Comparison of ENCODE assay signal across 14 mouse cellular contexts in the genomic region with DNA sequence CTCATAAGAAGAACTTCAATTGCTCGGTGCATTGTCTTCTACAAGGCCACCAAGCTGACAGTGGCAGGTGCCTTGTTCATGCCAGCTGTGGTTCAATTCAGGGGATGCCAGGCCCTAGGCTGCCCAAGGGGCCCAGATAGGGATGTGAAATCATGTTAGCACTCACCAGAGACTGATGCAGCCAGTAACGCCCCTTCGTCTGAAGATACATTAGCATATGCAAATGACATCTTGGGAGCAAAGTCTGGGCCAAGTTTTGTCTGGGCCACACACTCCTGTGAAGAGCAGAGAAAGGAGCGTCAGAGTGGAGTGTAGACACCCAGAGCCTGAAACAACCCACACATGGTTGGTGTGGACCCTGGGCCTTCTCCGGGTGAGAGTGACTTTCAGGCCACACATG. TPM values are rescaled to one million over a fixed set of nuclear protein-coding genes. Genes with fewer than 3 reads are reported as not detected.
A peak's percentile ranks its signal among the peaks of the same experiment; 100 is the strongest.
DNase-seq lines count a peak whose midpoint lies in the region; ATAC-seq and TF ChIP-seq lines count a peak whose summit lies in the region.
"Had no signal": no experiment of that assay in that cellular context is flagged by ENCODE, and none has a peak within 500 bp of the region (broad histone marks: within the 10 kb centered on the region; RNA-seq: fewer than 3 reads in every experiment).

No protein-coding gene starts in this region.

- H3K4me3 ChIP-seq in midbrain, embryonic 13.5 days (replicated peaks): no peak overlapping the region
- no peak overlapping the region for H3K4me3 ChIP-seq in midbrain, embryonic 10.5 days
- no peak overlapping the region for H3K4me3 ChIP-seq in forebrain, embryonic 16.5 days (replicated peaks; ENCODE audit: low read length)
- H3K4me3 ChIP-seq in midbrain, postnatal 0 days (ENCODE audit: low read depth, low read length): no peak overlapping the region
- H3K4me3 ChIP-seq: left cerebral cortex, adult 2 months had no signal

- no peak overlapping the region for H3K4me2 ChIP-seq in midbrain, embryonic 13.5 days (replicated peaks)
- H3K4me2 ChIP-seq in forebrain, embryonic 16.5 days (ENCODE audit: low read length): no peak overlapping the region
- no peak overlapping the region for H3K4me2 ChIP-seq in midbrain, postnatal 0 days (ENCODE audit: low read depth, low read length, poor library complexity, severe bottlenecking)

- H3K9ac ChIP-seq in midbrain, embryonic 13.5 days (replicated peaks): no peak overlapping the region
- no peak overlapping the region for H3K9ac ChIP-seq in forebrain, embryonic 16.5 days (replicated peaks; ENCODE audit: low read depth, low read length)
- no peak overlapping the region for H3K9ac ChIP-seq in midbrain, postnatal 0 days (replicated peaks; ENCODE audit: low read length, poor library complexity, severe bottlenecking)
- H3K9ac ChIP-seq: liver, postnatal 0 days had no signal

- 61% methylated on average over 5 of the region's 5 CpGs for WGBS in midbrain, embryonic 13.5 days
- WGBS in midbrain, embryonic 10.5 days: 88% methylated on average over 5 of the region's 5 CpGs
- 26% methylated on average over 5 of the region's 5 CpGs for WGBS in forebrain, embryonic 16.5 days
- 54% methylated on average over 5 of the region's 5 CpGs for WGBS in midbrain, postnatal 0 days

- H3K27me3 ChIP-seq in midbrain, embryonic 13.5 days: no peaks in the 10 kb centered on the region
- H3K27me3 ChIP-seq in midbrain, embryonic 10.5 days (ENCODE audit: low read depth, poor library complexity, severe bottlenecking): no peaks in the 10 kb centered on the region
- no peaks in the 10 kb centered on the region for H3K27me3 ChIP-seq in forebrain, embryonic 16.5 days (replicated peaks; ENCODE audit: control insufficient read depth, insufficient read depth, low read length)
- no peaks in the 10 kb centered on the region for H3K27me3 ChIP-seq in midbrain, postnatal 0 days (ENCODE audit: insufficient read depth, low read length)

- peak; percentile 40; the same call in 1 of the 2 replicates for ATAC-seq in midbrain, embryonic 13.5 days
- peak; percentile 69 for ATAC-seq in forebrain, embryonic 16.5 days
- peak; percentile 41; the same call in 1 of the 2 replicates for ATAC-seq in midbrain, postnatal 0 days (ENCODE audit: low FRiP score)
- ATAC-seq in megakaryocyte-erythroid progenitor cell, adult 5-6 weeks (replicated peaks; ENCODE audit: low FRiP score, low TSS enrichment, poor library complexity, severe bottlenecking): no peak
- ATAC-seq: intestine, embryonic 16.5 days; liver, postnatal 0 days had no signal

- no peaks in the 10 kb centered on the region for H3K9me3 ChIP-seq in midbrain, embryonic 13.5 days
- H3K9me3 ChIP-seq in midbrain, embryonic 10.5 days (replicated peaks): no peaks in the 10 kb centered on the region
- H3K9me3 ChIP-seq in forebrain, embryonic 16.5 days (ENCODE audit: control insufficient read depth, low read length): no peaks in the 10 kb centered on the region
- no peaks in the 10 kb centered on the region for H3K9me3 ChIP-seq in midbrain, postnatal 0 days (ENCODE audit: low read length)

- no peak for DNase-seq in midbrain, embryonic 10.5 days (ENCODE audit: low spot score)
- peak; percentile 25 for DNase-seq in ES-CJ7 (ENCODE audit: low read depth, low spot score)
- DNase-seq in midbrain, postnatal 0 days (ENCODE audit: low spot score): peak; percentile 62
- no peak for DNase-seq in kidney, postnatal 4 days
- DNase-seq: liver, postnatal 0 days; thymus, postnatal 4 days had no signal

- H3K27ac ChIP-seq in midbrain, embryonic 13.5 days: peak overlapping the region; percentile 75
- H3K27ac ChIP-seq in midbrain, embryonic 10.5 days (replicated peaks): no peak overlapping the region
- H3K27ac ChIP-seq in forebrain, embryonic 16.5 days (ENCODE audit: low read length): peak overlapping the region; percentile 60
- H3K27ac ChIP-seq in midbrain, postnatal 0 days (ENCODE audit: low read depth, low read length): no peak overlapping the region
- H3K27ac ChIP-seq: left cerebral cortex, adult 2 months; macrophage; stomach, postnatal 0 days had no signal

- no peaks in the 10 kb centered on the region for H3K36me3 ChIP-seq in midbrain, embryonic 13.5 days
- no peaks in the 10 kb centered on the region for H3K36me3 ChIP-seq in midbrain, embryonic 10.5 days
- no peaks in the 10 kb centered on the region for H3K36me3 ChIP-seq in forebrain, embryonic 16.5 days (ENCODE audit: control insufficient read depth, insufficient read depth)
- no peaks in the 10 kb centered on the region for H3K36me3 ChIP-seq in midbrain, postnatal 0 days (ENCODE audit: insufficient read depth, low read length)

- no peak for TF ChIP-seq CTCF in midbrain, postnatal 0 days (IDR thresholded peaks at IDR 0.05)

- H3K4me1 ChIP-seq in midbrain, embryonic 13.5 days (replicated peaks): peaks cover 11% of the 10 kb centered on the region
- H3K4me1 ChIP-seq in midbrain, embryonic 10.5 days: no peaks in the 10 kb centered on the region
- H3K4me1 ChIP-seq in forebrain, embryonic 16.5 days (replicated peaks; ENCODE audit: control insufficient read depth, insufficient read depth, low read length): peaks cover 17% of the 10 kb centered on the region
- no peaks in the 10 kb centered on the region for H3K4me1 ChIP-seq in midbrain, postnatal 0 days (ENCODE audit: insufficient read depth, low read length)

RNA-seq across cellular contexts. Expression of a gene that starts 17.0 kb away (rescaled TPM):
- 15.3 and 16.2 TPM in 2 replicates for polyA plus RNA-seq in midbrain, embryonic 13.5 days (2015; fragmentation: Nextera tagmentation; extraction: Ambion mirVana)
- 4.3 and 4.8 TPM in 2 replicates for polyA plus RNA-seq in midbrain, embryonic 10.5 days (2016; fragmentation: Nextera tagmentation; extraction: Ambion mirVana)
- 16.1 and 22.6 TPM in 2 replicates for polyA plus RNA-seq in forebrain, embryonic 16.5 days (2015; fragmentation: Nextera tagmentation; extraction: Ambion mirVana)
- total RNA-seq in midbrain, postnatal 0 days (2014; rRNA removed): 78.2 and 84.2 TPM in 2 replicates
- polyA plus RNA-seq in midbrain, postnatal 0 days (2015; fragmentation: Nextera tagmentation; extraction: Ambion mirVana): 28.4 and 31.8 TPM in 2 replicates
- not detected in 2 replicates for total RNA-seq in megakaryocyte-erythroid progenitor cell, adult 5-6 weeks (2014; fragmentation: Nextera tagmentation)
- total RNA-seq in megakaryocyte-erythroid progenitor cell, adult 5-6 weeks (2017): 0.11 TPM in 1 of 2 replicates, not detected in the other
- total RNA-seq: granulocyte monocyte progenitor cell, adult 5-6 weeks had no signal
- polyA plus RNA-seq: macrophage had no signal

Comparison
In these comparisons a context has a peak if more than half of its experiments do, and no peak if none do; other contexts are left out.
1. H3K27ac ChIP-seq: peak in midbrain, embryonic 13.5 days (single experiment) and forebrain, embryonic 16.5 days (single experiment); none in midbrain, embryonic 10.5 days (single experiment) and midbrain, postnatal 0 days (single experiment).
2. DNase-seq: peak in ES-CJ7 (single experiment) and midbrain, postnatal 0 days (single experiment); none in midbrain, embryonic 10.5 days (single experiment) and kidney, postnatal 4 days (0 of 2).